Mouse (Mus musculus) c-Kit-negative CD71-positive TER-119-positive erythroid progenitor cells, embryonic 14.5 days (primary cell): ENCODE results near the gene Ap2b1.
A peak's percentile ranks its signal among the peaks of the same experiment; 100 is the strongest.

Source experiments
- DNase-seq: peaks from one replicate; pipeline ENCODE4 v3.0.0-alpha.2; 2013; ENCODE audit warnings: low read depth, low spot score

The Ap2b1 gene

GRCm38 (mm10) chr11:83442596-83443267 is 143.9 kb downstream of the Ap2b1 start:
- DNase-seq: peak; percentile 32

DNA sequence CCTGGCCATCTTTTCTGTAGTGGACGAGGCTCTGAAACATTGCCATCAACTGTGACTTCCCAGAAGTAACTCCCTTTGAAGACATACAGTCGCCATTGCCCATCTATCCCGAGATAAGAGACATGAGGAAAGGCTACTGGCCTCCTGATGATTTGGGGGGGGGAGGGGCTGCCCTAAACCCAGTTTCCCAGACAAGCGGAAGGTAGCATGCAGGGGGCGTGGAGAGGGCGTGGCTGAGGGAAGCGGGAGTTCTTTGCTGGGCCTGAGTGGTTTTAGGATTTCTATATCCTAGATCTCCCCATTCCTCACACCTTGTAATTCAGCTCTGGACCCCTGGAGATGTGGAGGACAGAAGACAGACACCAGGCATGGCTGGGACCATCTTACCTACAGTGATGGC is 145.0 kb downstream of the Ap2b1 start:
- no peak for DNase-seq

DNA sequence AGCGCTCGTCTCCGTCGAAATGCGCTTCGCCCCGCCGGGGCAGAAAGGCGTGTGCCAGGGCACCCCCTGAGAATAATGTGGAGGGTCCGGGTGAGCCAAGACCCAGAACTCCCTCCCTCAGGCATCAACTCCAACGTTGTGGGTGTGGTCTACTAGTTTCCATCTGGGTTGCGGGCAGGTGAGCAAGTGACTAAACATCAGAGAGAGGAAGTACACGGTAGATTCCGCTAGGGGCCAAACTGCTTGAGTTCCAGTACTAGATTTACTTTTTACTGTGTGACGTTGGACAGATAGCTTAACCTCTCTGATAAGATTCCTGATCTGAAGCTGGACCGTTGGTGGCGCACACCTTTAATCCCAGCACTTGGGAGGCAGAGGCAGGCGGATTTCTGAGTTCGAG is 146.2 kb downstream of the Ap2b1 start:
- DNase-seq: no peak

GRCm38 (mm10) chr11:83447612-83448011 is 148.8 kb downstream of the Ap2b1 start:
- DNase-seq: no peak

DNA sequence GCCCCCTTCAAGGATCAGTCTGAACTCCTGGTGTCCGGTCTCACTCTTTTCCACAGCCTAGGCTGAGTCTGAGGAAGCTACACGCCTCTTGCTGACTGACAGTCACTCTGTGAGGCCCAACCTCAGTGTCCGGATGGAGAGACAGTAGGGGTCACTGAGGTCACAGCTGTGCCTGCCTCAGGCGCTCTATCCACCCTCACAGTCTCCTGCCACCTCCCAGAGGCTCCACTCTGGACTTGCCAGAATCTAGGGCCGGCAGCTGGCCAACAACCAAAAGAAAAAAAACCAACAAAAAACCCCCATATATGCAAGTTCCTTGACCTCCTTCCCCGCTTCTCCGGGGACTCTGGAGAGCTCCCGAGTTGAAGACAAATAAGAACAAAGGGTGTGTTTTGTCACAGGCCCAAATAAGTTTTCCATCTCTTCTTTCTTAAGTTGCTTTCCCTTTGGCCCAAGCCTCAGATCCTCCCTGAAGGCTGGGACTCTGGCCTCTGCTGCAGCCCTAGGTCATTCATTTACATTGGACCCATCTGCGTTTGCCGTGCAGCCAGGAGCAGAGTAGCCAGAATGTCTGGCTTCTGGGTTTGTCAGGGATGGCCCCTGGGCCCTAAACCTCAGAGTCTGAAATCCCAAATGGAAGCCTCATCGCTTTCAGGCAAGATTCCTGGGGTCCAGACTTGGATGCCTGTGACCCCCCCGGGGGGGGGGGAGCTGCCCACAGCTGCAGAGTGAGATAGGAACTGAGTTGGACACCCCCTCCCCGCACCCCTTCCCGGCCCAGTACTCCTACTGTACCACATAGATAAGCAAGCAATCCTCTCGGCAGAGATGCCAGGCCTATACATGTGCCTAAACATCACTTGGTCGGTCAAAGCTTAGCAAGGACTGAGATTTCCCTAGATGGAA is 149.4 kb downstream of the Ap2b1 start:
- no peak for DNase-seq

DNA sequence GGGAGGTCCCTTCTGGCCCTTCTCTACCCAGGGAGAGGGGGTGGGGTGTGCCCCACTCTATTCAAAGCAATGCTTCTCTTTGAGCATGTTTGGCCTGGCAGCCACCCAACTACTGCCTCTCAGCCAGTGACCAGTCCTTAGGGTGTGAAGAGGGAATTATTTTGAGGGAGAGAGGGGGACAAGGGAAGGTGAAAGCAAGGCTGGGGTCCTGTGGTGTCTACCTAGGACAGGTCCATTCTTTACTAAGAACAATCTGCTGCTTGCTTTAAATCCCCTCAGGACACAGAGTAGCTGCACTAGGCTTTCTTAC is 150.1 kb downstream of the Ap2b1 start:
- DNase-seq: no peak

GRCm38 (mm10) chr11:83449298-83449697 is 150.5 kb downstream of the Ap2b1 start:
- DNase-seq: no peak

- no peak for DNase-seq
Measured at GRCm38 (mm10) chr11:83450550-83450949, 151.7 kb downstream of the Ap2b1 start.

GRCm38 (mm10) chr11:83451281-83451680 is 152.5 kb downstream of the Ap2b1 start:
- DNase-seq: no peak

DNA sequence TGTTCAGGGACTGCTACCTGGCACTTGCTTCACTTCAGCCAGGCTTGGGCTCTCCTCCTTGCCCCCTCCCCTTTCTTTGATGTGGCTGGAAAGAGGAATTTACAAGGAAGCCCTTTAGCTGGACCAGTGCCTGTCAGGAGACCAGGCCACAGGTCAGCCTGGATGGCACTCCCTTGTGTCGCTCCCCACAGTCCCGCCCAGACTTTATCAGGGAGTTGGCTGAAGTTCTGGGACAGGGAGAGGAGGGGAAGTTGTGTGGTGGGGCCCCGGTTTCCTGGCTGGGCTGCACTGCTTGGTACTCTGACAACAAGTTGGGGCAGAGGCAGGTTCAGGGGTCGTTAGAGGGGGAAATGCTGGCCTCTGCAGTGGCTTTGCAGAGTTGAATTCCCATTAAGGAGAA is 155.7 kb downstream of the Ap2b1 start:
- DNase-seq: no peak
